Mouse (Mus musculus): Measurements from ENCODE around the gene Casc4. TPM values are rescaled to one million over a fixed set of nuclear protein-coding genes. Genes with fewer than 3 reads are reported as not detected.

The Casc4 gene
- polyA plus RNA-seq, 1 experiment from 2014 or later: 26.7 TPM

- Histone ChIP-seq H3K9me3 (no peaks in the 10 kb centered on the region), H3K27me3 (no peaks in the 10 kb centered on the region), H3K4me3 (no peak overlapping the region), H3K4me2 (no peak overlapping the region), H3K36me3 (no peaks in the 10 kb centered on the region), H3K9ac (no peak overlapping the region), H3K27ac (no peak overlapping the region), H3K4me1 (no peaks in the 10 kb centered on the region)
- no peak for ATAC-seq (ENCODE audit: insufficient number of reproducible peaks, insufficient read depth, low FRiP score, low TSS enrichment, low read depth)
- WGBS: 77% methylated on average over 5 of the region's 5 CpGs
These were observed 7.3 kb upstream of the Casc4 start for GRCm38 (mm10) chr2:121859380-121859980.

- Histone ChIP-seq H3K4me2 (peak overlapping the region; percentile 84), H3K4me3 (peak overlapping the region; percentile 87), H3K27me3 (no peaks in the 10 kb centered on the region; the same call in 1 of the 2 replicates), H3K4me1 (peaks cover 21% of the 10 kb centered on the region), H3K36me3 (peaks cover 10% of the 10 kb centered on the region; the same call in 1 of the 2 replicates), H3K9ac (peak overlapping the region; percentile 93), H3K9me3 (no peaks in the 10 kb centered on the region), H3K27ac (peak overlapping the region; percentile 75)
- ATAC-seq (ENCODE audit: insufficient number of reproducible peaks, insufficient read depth, low FRiP score, low TSS enrichment, low read depth): no peak; the same call in 1 of the 2 replicates
- under 1% methylated on average over 18 of the region's 18 CpGs for WGBS
These were observed 634 bp upstream of the Casc4 start for GRCm38 (mm10) chr2:121866071-121866601.

GRCm38 (mm10) chr2:121867051-121867928, 520 bp downstream of the Casc4 start:
- Histone ChIP-seq H3K36me3 (peaks cover 10% of the 10 kb centered on the region; the same call in 1 of the 2 replicates), H3K27ac (peak overlapping the region; percentile 72), H3K9me3 (no peaks in the 10 kb centered on the region), H3K4me3 (peak overlapping the region; percentile 87), H3K27me3 (no peaks in the 10 kb centered on the region; the same call in 1 of the 2 replicates), H3K9ac (peak overlapping the region; percentile 93), H3K4me2 (peak overlapping the region; percentile 84), H3K4me1 (peaks cover 21% of the 10 kb centered on the region)
- under 1% methylated on average over 61 of the region's 63 CpGs for WGBS
- peak; percentile 57 for ATAC-seq (ENCODE audit: insufficient number of reproducible peaks, insufficient read depth, low FRiP score, low TSS enrichment, low read depth)

- Histone ChIP-seq H3K9ac (no peak overlapping the region), H3K9me3 (no peaks in the 10 kb centered on the region), H3K36me3 (0 out of 2 replicates have a peak, but pooled peaks cover 4% of the 10 kb centered on the region), H3K27ac (no peak overlapping the region), H3K27me3 (no peaks in the 10 kb centered on the region), H3K4me1 (no peaks in the 10 kb centered on the region), H3K4me3 (no peak overlapping the region), H3K4me2 (no peak overlapping the region)
- 67% methylated on average over 1 of the region's 1 CpGs for WGBS
- ATAC-seq (ENCODE audit: insufficient number of reproducible peaks, insufficient read depth, low FRiP score, low TSS enrichment, low read depth): no peak
These were observed 12.7 kb downstream of the Casc4 start for GRCm38 (mm10) chr2:121879506-121879905.

GRCm38 (mm10) chr2:121885509-121886106, 18.8 kb downstream of the Casc4 start:
- Histone ChIP-seq H3K4me2 (no peak overlapping the region), H3K9me3 (no peaks in the 10 kb centered on the region), H3K36me3 (0 out of 2 replicates have a peak, but pooled peaks cover 4% of the 10 kb centered on the region), H3K9ac (no peak overlapping the region), H3K27ac (no peak overlapping the region), H3K4me1 (no peaks in the 10 kb centered on the region), H3K27me3 (no peaks in the 10 kb centered on the region), H3K4me3 (no peak overlapping the region)
- no peak for ATAC-seq (ENCODE audit: insufficient number of reproducible peaks, insufficient read depth, low FRiP score, low TSS enrichment, low read depth)
- 100% methylated on average over 1 of the region's 1 CpGs for WGBS

GRCm38 (mm10) chr2:121886406-121886805, 19.6 kb downstream of the Casc4 start:
- 95% methylated on average over 1 of the region's 1 CpGs for WGBS
- no peak for ATAC-seq (ENCODE audit: insufficient number of reproducible peaks, insufficient read depth, low FRiP score, low TSS enrichment, low read depth)
- H3K36me3 ChIP-seq: no peaks in the 10 kb centered on the region

GRCm38 (mm10) chr2:121888720-121889497, 22.1 kb downstream of the Casc4 start:
- Histone ChIP-seq H3K27me3 (no peaks in the 10 kb centered on the region), H3K4me3 (no peak overlapping the region), H3K4me2 (no peak overlapping the region), H3K36me3 (no peaks in the 10 kb centered on the region), H3K9ac (no peak overlapping the region), H3K4me1 (no peaks in the 10 kb centered on the region), H3K27ac (no peak overlapping the region), H3K9me3 (no peaks in the 10 kb centered on the region)
- no peak for ATAC-seq (ENCODE audit: insufficient number of reproducible peaks, insufficient read depth, low FRiP score, low TSS enrichment, low read depth)
- WGBS: 88% methylated on average over 3 of the region's 3 CpGs

More at GRCm38 (mm10) chr2:121886406-121886805, 19.6 kb downstream of the Casc4 start:
- Histone ChIP-seq H3K27ac (no peak overlapping the region), H3K4me2 (no peak overlapping the region), H3K9ac (no peak overlapping the region), H3K27me3 (no peaks in the 10 kb centered on the region), H3K4me1 (no peaks in the 10 kb centered on the region), H3K9me3 (no peaks in the 10 kb centered on the region), H3K4me3 (no peak overlapping the region)

GRCm38 (mm10) chr2:121895261-121895660, 28.5 kb downstream of the Casc4 start:
- 73% methylated on average over 2 of the region's 2 CpGs for WGBS
- no peaks in the 10 kb centered on the region for H3K9me3 ChIP-seq
- H3K4me2 ChIP-seq: no peak overlapping the region
- no peak for ATAC-seq (ENCODE audit: insufficient number of reproducible peaks, insufficient read depth, low FRiP score, low TSS enrichment, low read depth)
- no peak overlapping the region for H3K27ac ChIP-seq
- no peaks in the 10 kb centered on the region for H3K4me1 ChIP-seq
- no peak overlapping the region for H3K9ac ChIP-seq
- no peaks in the 10 kb centered on the region for H3K27me3 ChIP-seq
- no peak overlapping the region for H3K4me3 ChIP-seq
- H3K36me3 ChIP-seq: no peaks in the 10 kb centered on the region

GRCm38 (mm10) chr2:121896825-121897224, 30.1 kb downstream of the Casc4 start:
- Histone ChIP-seq H3K4me3 (no peak overlapping the region), H3K9me3 (no peaks in the 10 kb centered on the region), H3K9ac (no peak overlapping the region), H3K36me3 (peaks cover 7% of the 10 kb centered on the region; the same call in 1 of the 2 replicates), H3K27ac (no peak overlapping the region), H3K4me2 (no peak overlapping the region), H3K4me1 (no peaks in the 10 kb centered on the region), H3K27me3 (no peaks in the 10 kb centered on the region)
- WGBS: 87% methylated on average over 1 of the region's 1 CpGs
- ATAC-seq (ENCODE audit: insufficient number of reproducible peaks, insufficient read depth, low FRiP score, low TSS enrichment, low read depth): no peak

- H3K27ac ChIP-seq: no peak overlapping the region
- 83% methylated on average over 3 of the region's 3 CpGs for WGBS
- no peaks in the 10 kb centered on the region for H3K4me1 ChIP-seq
- ATAC-seq (ENCODE audit: insufficient number of reproducible peaks, insufficient read depth, low FRiP score, low TSS enrichment, low read depth): no peak
- H3K9me3 ChIP-seq: no peaks in the 10 kb centered on the region
- no peak overlapping the region for H3K4me2 ChIP-seq
- H3K36me3 ChIP-seq: peaks cover 59% of the 10 kb centered on the region
- no peak overlapping the region for H3K9ac ChIP-seq
- H3K4me3 ChIP-seq: no peak overlapping the region
- H3K27me3 ChIP-seq: no peaks in the 10 kb centered on the region
These were observed 43.2 kb downstream of the Casc4 start for GRCm38 (mm10) chr2:121909975-121910374.

All from embryonic facial prominence, embryonic 13.5 days (tissue).